Mouse (Mus musculus): ENCODE measurements around the gene Gabrr2. TPM values are rescaled to one million over a fixed set of nuclear protein-coding genes. Genes with fewer than 3 reads are reported as not detected.

Gabrr2 gene
- polyA plus RNA-seq, 1 experiment = 0.48 TPM

GRCm38 (mm10) chr4:33057890-33058687 is 4.7 kb upstream of the Gabrr2 start:
- no peak overlapping the region for H3K4me3 ChIP-seq
- no peak overlapping the region for H3K4me2 ChIP-seq (ENCODE audit: low read depth)
- H3ac ChIP-seq (ENCODE audit: control insufficient read depth, insufficient read length) = no peak overlapping the region
- no peaks in the 10 kb centered on the region for H3K79me2 ChIP-seq (ENCODE audit: control insufficient read depth, insufficient read depth)
- H3K27me3 ChIP-seq (ENCODE audit: control insufficient read depth, insufficient read depth, insufficient read length) = no peaks in the 10 kb centered on the region
- TF ChIP-seq MYOG (IDR thresholded peaks at IDR 0.05; ENCODE audit: control insufficient read depth in 1 of 3, insufficient read depth in 1 of 3, insufficient read length in 2 of 3, low read depth in 2 of 3) = peak in 1 of 3 experiments; percentile 56
- no peak for TF ChIP-seq REST (IDR thresholded peaks at IDR 0.05; ENCODE audit: insufficient read depth, insufficient read length)
- TF ChIP-seq USF1 (IDR thresholded peaks at IDR 0.05; ENCODE audit: low read depth) = no peak
- TF ChIP-seq MYOD1 (IDR thresholded peaks at IDR 0.05; ENCODE audit: control insufficient read depth in 1 of 3, insufficient read length in 2 of 3, low read depth in 2 of 3) = peak in 1 of 3 experiments; percentile 22
- no peaks in the 10 kb centered on the region for H3K36me3 ChIP-seq (ENCODE audit: control insufficient read depth, insufficient read depth)

- Histone ChIP-seq H3K4me2 (ENCODE audit: low read depth) (no peak overlapping the region), H3K36me3 (ENCODE audit: control insufficient read depth, insufficient read depth) (no peaks in the 10 kb centered on the region), H3ac (ENCODE audit: control insufficient read depth, insufficient read length) (no peak overlapping the region), H3K4me3 (no peak overlapping the region), H3K79me2 (ENCODE audit: control insufficient read depth, insufficient read depth) (no peaks in the 10 kb centered on the region), H3K27me3 (ENCODE audit: control insufficient read depth, insufficient read depth, insufficient read length) (no peaks in the 10 kb centered on the region)
- TF ChIP-seq SRF (IDR thresholded peaks at IDR 0.05; ENCODE audit: control insufficient read depth, insufficient read length, low read depth) = no peak
- TF ChIP-seq MYOD1 (IDR thresholded peaks at IDR 0.05; ENCODE audit: control insufficient read depth in 1 of 3, insufficient read length in 2 of 3, low read depth in 2 of 3) = no peak
- no peak for TF ChIP-seq TCF3 (IDR thresholded peaks at IDR 0.05; ENCODE audit: insufficient read length, low read depth)
- no peak for TF ChIP-seq CEBPB (IDR thresholded peaks at IDR 0.05; ENCODE audit: insufficient read depth, poor library complexity, severe bottlenecking)
- no peak for TF ChIP-seq REST (IDR thresholded peaks at IDR 0.05; ENCODE audit: insufficient read depth, insufficient read length)
- TF ChIP-seq MAX (IDR thresholded peaks at IDR 0.05; ENCODE audit: low read depth) = no peak
- TF ChIP-seq MYOG (IDR thresholded peaks at IDR 0.05; ENCODE audit: control insufficient read depth in 1 of 3, insufficient read depth in 1 of 3, insufficient read length in 2 of 3, low read depth in 2 of 3) = no peak
- no peak for TF ChIP-seq POLR2A (IDR thresholded peaks at IDR 0.05; ENCODE audit: insufficient read length, low read depth)
- TF ChIP-seq E2F4 (IDR thresholded peaks at IDR 0.05; ENCODE audit: insufficient read depth) = no peak
- no peak for TF ChIP-seq TCF12 (IDR thresholded peaks at IDR 0.05; ENCODE audit: insufficient read depth, poor library complexity, severe bottlenecking)
- TF ChIP-seq USF1 (IDR thresholded peaks at IDR 0.05; ENCODE audit: low read depth) = no peak
- TF ChIP-seq POLR2AphosphoS2 (IDR thresholded peaks at IDR 0.05; ENCODE audit: insufficient read length, low read depth) = no peak
These were observed 1.6 kb upstream of the Gabrr2 start for GRCm38 (mm10) chr4:33061158-33061557.

- no peak overlapping the region for H3ac ChIP-seq (ENCODE audit: control insufficient read depth, insufficient read length)
- H3K4me3 ChIP-seq = no peak overlapping the region
- no peak for TF ChIP-seq USF1 (IDR thresholded peaks at IDR 0.05; ENCODE audit: low read depth)
- TF ChIP-seq TCF3 (IDR thresholded peaks at IDR 0.05; ENCODE audit: insufficient read length, low read depth) = no peak
- no peak for TF ChIP-seq MYOD1 (IDR thresholded peaks at IDR 0.05; ENCODE audit: control insufficient read depth in 1 of 3, insufficient read length in 2 of 3, low read depth in 2 of 3)
- no peak for TF ChIP-seq TCF12 (IDR thresholded peaks at IDR 0.05; ENCODE audit: insufficient read depth, poor library complexity, severe bottlenecking)
- no peak for TF ChIP-seq POLR2AphosphoS2 (IDR thresholded peaks at IDR 0.05; ENCODE audit: insufficient read length, low read depth)
- no peak for TF ChIP-seq POLR2A (IDR thresholded peaks at IDR 0.05; ENCODE audit: insufficient read length, low read depth)
- no peak for TF ChIP-seq CEBPB (IDR thresholded peaks at IDR 0.05; ENCODE audit: insufficient read depth, poor library complexity, severe bottlenecking)
- TF ChIP-seq E2F4 (IDR thresholded peaks at IDR 0.05; ENCODE audit: insufficient read depth) = no peak
- H3K79me2 ChIP-seq (ENCODE audit: control insufficient read depth, insufficient read depth) = no peaks in the 10 kb centered on the region
- H3K4me2 ChIP-seq (ENCODE audit: low read depth) = no peak overlapping the region
- H3K36me3 ChIP-seq (ENCODE audit: control insufficient read depth, insufficient read depth) = no peaks in the 10 kb centered on the region
- no peaks in the 10 kb centered on the region for H3K27me3 ChIP-seq (ENCODE audit: control insufficient read depth, insufficient read depth, insufficient read length)
These were observed 2.2 kb downstream of the Gabrr2 start for GRCm38 (mm10) chr4:33064986-33065385.

GRCm38 (mm10) chr4:33066223-33066960 is 3.6 kb downstream of the Gabrr2 start:
- TF ChIP-seq POLR2AphosphoS2 (IDR thresholded peaks at IDR 0.05; ENCODE audit: insufficient read length, low read depth) = no peak
- no peak for TF ChIP-seq POLR2A (IDR thresholded peaks at IDR 0.05; ENCODE audit: insufficient read length, low read depth)
- no peak for TF ChIP-seq SRF (IDR thresholded peaks at IDR 0.05; ENCODE audit: control insufficient read depth, insufficient read length, low read depth)
- TF ChIP-seq MYOD1 (IDR thresholded peaks at IDR 0.05; ENCODE audit: control insufficient read depth in 1 of 3, insufficient read length in 2 of 3, low read depth in 2 of 3) = no peak
- no peak for TF ChIP-seq MYOG (IDR thresholded peaks at IDR 0.05; ENCODE audit: control insufficient read depth in 1 of 3, insufficient read depth in 1 of 3, insufficient read length in 2 of 3, low read depth in 2 of 3)
- TF ChIP-seq REST (IDR thresholded peaks at IDR 0.05; ENCODE audit: insufficient read depth, insufficient read length) = no peak
- TF ChIP-seq E2F4 (IDR thresholded peaks at IDR 0.05; ENCODE audit: insufficient read depth) = no peak
- Histone ChIP-seq H3K79me2 (ENCODE audit: control insufficient read depth, insufficient read depth) (no peaks in the 10 kb centered on the region), H3K4me3 (no peak overlapping the region), H3K36me3 (ENCODE audit: control insufficient read depth, insufficient read depth) (no peaks in the 10 kb centered on the region), H3K27me3 (ENCODE audit: control insufficient read depth, insufficient read depth, insufficient read length) (no peaks in the 10 kb centered on the region), H3ac (ENCODE audit: control insufficient read depth, insufficient read length) (no peak overlapping the region), H3K4me2 (ENCODE audit: low read depth) (no peak overlapping the region)
